Mouse (Mus musculus) cerebellum, adult 2 months (tissue): ENCODE results near the gene Lcn6.
A peak's percentile ranks its signal among the peaks of the same experiment; 100 is the strongest.

Source experiments
- CTCF ChIP-seq: fragments of 200-500 bp; IDR thresholded peaks from 2 replicates; pipeline ENCODE4 v1.5.1; 2011; ENCODE audit warnings: low read depth, mild to moderate bottlenecking, control low read depth, low read length, moderate library complexity, borderline replicate concordance; ENCODE audit not compliant: insufficient read depth
- POLR2A ChIP-seq: fragments of 200-500 bp; IDR thresholded peaks from 2 replicates; pipeline ENCODE4 v1.6.1; 2011; ENCODE audit warnings: low read length, control low read depth, borderline replicate concordance; ENCODE audit not compliant: insufficient read depth

DNA sequence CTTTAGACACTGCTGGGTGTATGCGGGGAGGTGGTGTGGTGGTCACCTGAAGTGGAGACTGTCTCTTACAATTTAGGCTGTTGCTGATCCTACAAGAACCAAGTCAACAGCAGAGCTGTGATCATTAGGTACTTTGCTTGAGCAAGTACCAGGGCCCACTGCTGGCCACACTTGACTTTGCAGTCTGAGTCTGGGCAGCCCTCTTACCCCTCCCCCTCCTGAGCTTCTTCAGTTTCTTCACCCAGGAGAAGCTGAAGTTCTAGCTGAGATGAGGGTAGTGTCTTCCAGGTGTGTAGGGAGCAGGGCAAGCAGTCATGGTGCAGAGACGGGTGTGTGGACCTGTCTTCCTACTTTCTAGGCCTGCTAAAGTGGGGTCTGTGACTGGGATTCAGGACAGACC, 31.5 kb downstream of the Lcn6 start:
- TF ChIP-seq POLR2A (no peak), CTCF (peak; percentile 46; the same call in 1 of the 2 replicates)
